Mouse (Mus musculus) limb, embryonic 11.5 days (tissue): ENCODE measurements around the gene Fam71e1. TPM values are rescaled to one million over a fixed set of nuclear protein-coding genes. Genes with fewer than 3 reads are reported as not detected.

Experiments used
- ATAC-seq: fragments of 200-750 bp; cut with Nextera tagmentation; 2 replicates; pipeline ENCODE4 v1.8.0; 2017; ENCODE audit warnings: low read depth; ENCODE audit not compliant: insufficient number of reproducible peaks, low FRiP score, low TSS enrichment
- DNase-seq: peaks from one replicate; pipeline ENCODE4 v3.0.0-alpha.2; 2015; ENCODE audit warnings: low spot score
- H3K27ac ChIP-seq: fragments of 300-500 bp; sonication (generic); replicated peaks from 2 replicates; pipeline ENCODE4 v1.5.1; 2014; ENCODE audit warnings: low read depth, mild to moderate bottlenecking, low read length
- H3K27me3 ChIP-seq: fragments of 300-500 bp; sonication (generic); 2 replicates; pipeline ENCODE4 v1.6.1; 2014; ENCODE audit warnings: mild to moderate bottlenecking, low read length, mixed read lengths; ENCODE audit not compliant: control insufficient read depth, insufficient read depth
- H3K36me3 ChIP-seq: fragments of 300-500 bp; sonication (generic); 2 replicates; pipeline ENCODE4 v1.6.1; 2014; ENCODE audit warnings: mild to moderate bottlenecking, low read length, moderate library complexity, mixed read lengths; ENCODE audit not compliant: control insufficient read depth, insufficient read depth
- H3K4me1 ChIP-seq: fragments of 300-500 bp; sonication (generic); 2 replicates; pipeline ENCODE4 v1.6.1; 2014; ENCODE audit warnings: low read length, mixed read lengths; ENCODE audit not compliant: control insufficient read depth, insufficient read depth
- H3K4me2 ChIP-seq: fragments of 300-500 bp; sonication (generic); 2 replicates; pipeline ENCODE4 v1.6.1; 2014; ENCODE audit warnings: low read depth, mild to moderate bottlenecking, moderate library complexity; ENCODE audit not compliant: severe bottlenecking
- H3K4me3 ChIP-seq: fragments of 300-500 bp; sonication (generic); 2 replicates; pipeline ENCODE4 v1.5.1; 2014; ENCODE audit warnings: low read depth, low read length
- H3K9ac ChIP-seq: fragments of 300-500 bp; sonication (generic); 2 replicates; pipeline ENCODE4 v1.6.1; 2014; ENCODE audit warnings: mild to moderate bottlenecking, low read length
- H3K9me3 ChIP-seq: fragments of 300-500 bp; sonication (generic); 2 replicates; pipeline ENCODE4 v1.6.1; 2016; ENCODE audit warnings: low read length; ENCODE audit not compliant: control insufficient read depth
- WGBS: fragments of 180-500 bp; shearing (Covaris S2); extraction: QIAGEN DNeasy Blood & Tissue Kit; methylation state at CpG from one replicate; pipeline ENCODE4 v1.1.7; 2014; 5-methylcytosine and 5-hydroxymethylcytosine counted together
- polyA plus RNA-seq: library from polyadenylated mRNA; unstranded; fragments of >200 nt; fragmentation: Nextera tagmentation; extraction: Ambion mirVana; gene quantifications from 2 replicates; pipeline ENCODE4 v1.2.1, GENCODE M21; 2014

Gene Fam71e1
- polyA plus RNA-seq, 1 experiment from 2014 or later: 13.2 TPM

DNA sequence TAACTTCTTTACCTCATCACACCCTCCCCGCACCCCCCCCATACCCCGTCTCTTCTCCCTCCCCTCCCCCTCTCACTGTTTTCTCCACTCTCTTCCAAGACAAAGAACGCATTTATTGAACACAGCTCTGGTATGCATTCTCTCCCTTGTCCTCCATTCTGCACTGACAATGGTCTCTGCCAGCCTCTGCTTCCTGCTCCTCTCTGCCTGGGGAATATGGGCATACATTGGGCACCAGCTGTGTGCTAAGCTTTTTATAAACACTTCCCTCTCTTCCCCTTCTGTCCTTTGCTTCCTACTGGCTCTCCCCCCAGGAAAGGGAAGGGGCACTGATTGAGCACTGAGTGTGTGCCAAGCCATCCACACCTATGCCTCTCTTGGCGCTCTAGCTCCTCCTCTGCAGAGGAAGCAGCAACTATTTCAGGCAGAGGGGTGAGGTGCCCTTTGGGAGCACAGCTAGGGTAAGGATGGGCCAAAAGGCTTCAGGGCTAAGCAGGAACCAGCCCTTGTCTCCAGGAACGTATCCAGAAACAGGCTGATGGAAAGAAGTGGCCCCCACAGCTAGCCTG is 21.3 kb upstream of the Fam71e1 start:
- H3K27me3 ChIP-seq: peaks cover 17% of the 10 kb centered on the region
- 44% methylated on average over 5 of the region's 5 CpGs for WGBS

DNA sequence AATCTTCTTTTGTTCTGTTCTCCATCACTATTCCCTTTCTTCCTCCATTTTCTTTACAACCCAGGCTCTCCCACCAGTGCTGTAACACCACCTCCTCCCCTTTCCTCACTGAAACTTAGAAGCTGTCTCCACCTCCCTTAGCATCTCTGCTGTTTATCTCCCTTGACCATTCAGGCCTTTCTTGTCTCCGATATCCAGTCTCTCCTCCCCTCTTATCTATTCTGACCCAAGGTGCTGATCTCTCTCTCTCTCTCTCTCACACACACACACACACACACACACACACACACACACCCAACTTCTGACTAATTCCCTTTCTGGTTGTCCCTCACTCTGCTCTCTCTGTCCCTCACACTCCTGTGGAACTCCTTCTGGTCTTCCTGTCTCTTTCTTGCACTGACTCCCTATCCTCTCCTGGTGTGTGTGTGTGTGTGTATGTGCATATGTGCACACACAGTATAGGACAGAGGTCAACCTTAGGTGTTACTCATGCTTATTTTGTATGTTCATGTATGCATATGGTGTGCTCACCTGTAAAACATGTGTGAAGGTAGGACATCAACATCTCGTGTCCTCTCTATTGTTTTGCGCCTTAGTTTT is 13.4 kb upstream of the Fam71e1 start:
- WGBS: 73% methylated on average over 3 of the region's 3 CpGs
- Histone ChIP-seq H3K27me3 (peaks cover 5% of the 10 kb centered on the region), H3K4me2 (no peak overlapping the region), H3K4me1 (no peaks in the 10 kb centered on the region), H3K9me3 (no peaks in the 10 kb centered on the region), H3K9ac (no peak overlapping the region), H3K4me3 (no peak overlapping the region), H3K36me3 (no peaks in the 10 kb centered on the region), H3K27ac (no peak overlapping the region)
- ATAC-seq (no peak), DNase-seq (no peak)

More for the DNA sequence above, 21.3 kb upstream of the Fam71e1 start:
- no peak overlapping the region for H3K27ac ChIP-seq
- no peak overlapping the region for H3K4me2 ChIP-seq
- H3K4me3 ChIP-seq: no peak overlapping the region
- no peaks in the 10 kb centered on the region for H3K9me3 ChIP-seq
- no peak for ATAC-seq
- no peak overlapping the region for H3K9ac ChIP-seq
- peaks cover 3% of the 10 kb centered on the region for H3K4me1 ChIP-seq
- no peaks in the 10 kb centered on the region for H3K36me3 ChIP-seq
- no peak for DNase-seq

DNA sequence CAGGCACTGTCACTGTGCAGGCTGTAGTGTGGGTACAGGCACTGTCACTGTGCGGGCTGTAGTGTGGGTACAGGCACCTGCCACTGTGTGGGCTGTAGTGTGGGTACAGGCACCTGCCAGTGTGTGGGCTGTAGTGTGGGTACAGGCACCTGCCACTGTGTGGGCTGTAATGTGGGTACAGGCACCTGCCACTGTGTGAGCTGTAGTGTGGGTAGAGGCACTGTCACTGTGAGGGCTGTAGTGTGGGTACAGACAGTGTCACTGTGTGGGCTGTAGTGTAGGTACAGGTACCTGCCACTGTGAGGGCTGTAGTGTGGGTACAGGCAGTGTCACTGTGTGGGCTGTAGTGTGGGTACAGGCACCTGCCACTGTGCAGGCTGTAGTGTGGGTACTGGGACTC is 12.3 kb upstream of the Fam71e1 start:
- no peak overlapping the region for H3K27ac ChIP-seq
- no peaks in the 10 kb centered on the region for H3K4me1 ChIP-seq
- whole genome bisulfite sequencing: 93% methylated on average over 1 of the region's 1 CpGs
- H3K27me3 ChIP-seq: peaks cover 5% of the 10 kb centered on the region
- no peak overlapping the region for H3K4me2 ChIP-seq
- no peaks in the 10 kb centered on the region for H3K9me3 ChIP-seq
- ATAC-seq (no peak), DNase-seq (no peak)
- no peaks in the 10 kb centered on the region for H3K36me3 ChIP-seq
- no peak overlapping the region for H3K4me3 ChIP-seq
- H3K9ac ChIP-seq: no peak overlapping the region

DNA sequence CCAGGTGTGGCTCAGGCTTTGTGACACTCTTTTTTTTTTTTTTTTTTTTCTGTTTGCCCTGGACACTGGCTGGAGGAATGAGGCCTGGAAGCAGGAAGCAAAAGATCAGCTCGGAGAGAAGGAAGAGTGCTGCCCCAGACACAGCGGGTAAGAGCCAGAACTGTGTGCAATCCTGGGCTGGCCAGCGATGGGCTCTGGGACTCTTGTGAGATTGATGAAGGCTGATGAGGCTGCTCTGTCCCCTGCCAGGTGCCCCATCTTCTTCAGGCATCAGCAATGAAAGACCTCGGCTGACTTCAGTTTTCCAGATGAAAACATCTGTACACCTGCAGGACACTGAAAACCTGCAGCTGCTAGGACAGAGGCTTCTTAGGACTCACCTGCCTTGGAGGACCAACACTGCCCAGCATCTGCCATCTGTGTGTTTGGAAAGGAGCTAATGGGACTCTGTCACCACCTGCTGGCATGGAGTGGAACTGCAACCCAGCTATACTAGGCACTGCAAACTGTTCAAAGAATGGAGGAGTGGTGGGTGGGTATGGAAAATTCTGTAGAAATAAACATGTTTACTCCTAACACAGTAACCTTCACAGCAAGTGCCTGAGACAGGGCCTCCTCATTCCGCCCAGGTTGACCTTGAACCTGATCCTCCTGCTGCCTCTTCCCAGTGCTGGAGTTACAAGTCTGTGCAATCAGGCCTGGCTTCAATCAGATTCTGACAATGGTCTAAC is 11.4 kb upstream of the Fam71e1 start:
- no peak overlapping the region for H3K9ac ChIP-seq
- no peaks in the 10 kb centered on the region for H3K9me3 ChIP-seq
- 41% methylated on average over 5 of the region's 5 CpGs for WGBS
- peaks cover 2% of the 10 kb centered on the region; the same call in 1 of the 2 replicates for H3K27me3 ChIP-seq
- DNase-seq (peak; percentile 92), ATAC-seq (no peak; the same call in 1 of the 2 replicates)
- H3K27ac ChIP-seq: no peak overlapping the region
- H3K4me3 ChIP-seq: no peak overlapping the region
- H3K4me2 ChIP-seq: no peak overlapping the region
- H3K36me3 ChIP-seq: no peaks in the 10 kb centered on the region
- no peaks in the 10 kb centered on the region for H3K4me1 ChIP-seq

DNA sequence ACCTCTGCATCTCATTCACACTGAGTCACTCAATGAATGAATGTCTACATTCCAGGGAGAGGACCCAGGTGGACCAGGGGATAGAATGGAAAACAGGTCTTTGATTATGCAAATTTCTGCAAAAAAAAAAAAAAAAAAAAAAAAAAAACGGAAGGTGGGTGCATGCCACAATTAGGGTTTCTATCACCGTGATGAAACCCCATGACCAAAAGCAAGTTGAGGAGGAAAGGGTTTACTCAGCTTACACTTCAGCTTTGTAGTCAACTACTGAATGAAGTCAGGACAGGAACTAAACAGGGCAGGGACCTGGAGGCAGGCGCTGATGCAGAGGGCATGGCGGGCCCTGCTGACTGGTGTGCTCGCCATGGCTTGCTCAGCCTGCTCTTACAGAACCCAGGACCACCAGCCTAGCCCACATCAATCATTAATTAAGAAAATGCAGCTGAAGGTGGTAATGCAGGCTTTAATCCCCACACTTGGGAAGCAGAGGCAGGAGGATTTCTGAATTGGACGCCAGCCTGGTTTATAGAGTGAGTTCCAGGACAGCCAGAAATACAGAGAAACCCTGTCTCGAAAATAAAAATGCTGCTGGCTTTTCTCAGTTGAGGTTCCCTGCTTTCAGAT is 10.7 kb upstream of the Fam71e1 start:
- H3K27ac ChIP-seq: no peak overlapping the region
- ATAC-seq (no peak), DNase-seq (no peak)
- H3K4me3 ChIP-seq: no peak overlapping the region
- no peak overlapping the region for H3K4me2 ChIP-seq
- no peaks in the 10 kb centered on the region for H3K9me3 ChIP-seq
- H3K4me1 ChIP-seq: no peaks in the 10 kb centered on the region
- peaks cover 2% of the 10 kb centered on the region; the same call in 1 of the 2 replicates for H3K27me3 ChIP-seq
- H3K9ac ChIP-seq: no peak overlapping the region
- 70% methylated on average over 7 of the region's 7 CpGs for WGBS
- peaks cover under 1% of the 10 kb centered on the region; the same call in 1 of the 2 replicates for H3K36me3 ChIP-seq

DNA sequence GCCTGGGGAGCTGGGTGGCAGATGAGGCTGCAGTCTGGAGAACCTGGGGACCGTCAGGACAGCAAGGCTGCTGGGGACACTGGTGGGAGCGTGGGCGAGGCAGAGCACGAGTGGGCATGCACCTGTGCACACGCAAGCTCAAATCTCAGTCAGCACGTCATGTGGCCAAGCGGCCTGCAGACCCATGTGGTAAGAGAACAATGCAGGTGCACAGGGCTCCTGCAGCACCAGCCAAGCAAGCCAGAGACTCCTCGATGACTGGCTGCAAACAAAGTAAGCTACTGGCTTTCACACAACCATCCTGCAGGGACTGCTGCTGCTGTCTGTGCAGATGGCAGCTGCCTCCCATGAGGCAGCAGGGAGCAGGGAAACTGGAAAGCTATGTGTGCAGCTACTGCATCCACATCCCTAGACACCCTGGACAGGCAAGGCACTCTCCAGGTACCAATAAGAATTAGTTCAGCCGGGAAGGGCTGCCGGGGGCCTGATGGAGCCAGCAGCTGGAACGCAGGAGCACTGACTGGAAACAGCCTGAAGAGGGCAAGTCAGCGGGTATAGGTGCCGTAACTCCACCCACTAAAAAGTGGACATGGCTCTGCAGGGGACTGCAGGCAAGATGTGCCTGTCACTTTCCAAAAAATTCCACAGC is 9.3 kb upstream of the Fam71e1 start:
- Histone ChIP-seq H3K9me3 (no peaks in the 10 kb centered on the region), H3K4me1 (no peaks in the 10 kb centered on the region), H3K9ac (no peak overlapping the region), H3K27ac (no peak overlapping the region), H3K4me3 (no peak overlapping the region), H3K4me2 (no peak overlapping the region), H3K36me3 (peaks cover 2% of the 10 kb centered on the region; the same call in 1 of the 2 replicates), H3K27me3 (peaks cover 2% of the 10 kb centered on the region; the same call in 1 of the 2 replicates)
- DNase-seq: no peak
- WGBS: 73% methylated on average over 13 of the region's 13 CpGs
- ATAC-seq: no peak

DNA sequence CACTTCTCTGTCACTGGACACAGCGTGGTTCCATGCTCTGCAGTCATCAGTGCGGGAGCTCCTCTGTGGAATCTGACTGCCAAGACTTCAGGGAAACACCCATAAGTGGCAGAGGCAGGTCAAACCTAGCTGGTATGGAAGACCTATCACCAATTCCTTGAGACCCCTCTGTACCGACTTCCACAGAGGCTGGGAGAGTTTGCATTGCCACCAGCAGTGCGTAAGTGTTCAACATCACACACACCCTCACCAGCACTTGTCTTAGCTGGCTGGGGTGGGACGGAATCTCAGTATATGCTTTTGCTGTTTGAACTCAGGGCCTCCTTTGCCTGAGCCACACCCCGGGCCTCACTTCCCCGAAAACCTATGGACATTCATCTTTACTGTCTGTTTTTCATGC is 8.4 kb upstream of the Fam71e1 start:
- 89% methylated on average over 7 of the region's 7 CpGs for WGBS
- Histone ChIP-seq H3K36me3 (peaks cover 4% of the 10 kb centered on the region; the same call in 1 of the 2 replicates), H3K27me3 (no peaks in the 10 kb centered on the region), H3K27ac (no peak overlapping the region), H3K4me3 (no peak overlapping the region), H3K9me3 (no peaks in the 10 kb centered on the region), H3K4me1 (no peaks in the 10 kb centered on the region), H3K4me2 (no peak overlapping the region), H3K9ac (no peak overlapping the region)
- ATAC-seq (no peak), DNase-seq (no peak)

DNA sequence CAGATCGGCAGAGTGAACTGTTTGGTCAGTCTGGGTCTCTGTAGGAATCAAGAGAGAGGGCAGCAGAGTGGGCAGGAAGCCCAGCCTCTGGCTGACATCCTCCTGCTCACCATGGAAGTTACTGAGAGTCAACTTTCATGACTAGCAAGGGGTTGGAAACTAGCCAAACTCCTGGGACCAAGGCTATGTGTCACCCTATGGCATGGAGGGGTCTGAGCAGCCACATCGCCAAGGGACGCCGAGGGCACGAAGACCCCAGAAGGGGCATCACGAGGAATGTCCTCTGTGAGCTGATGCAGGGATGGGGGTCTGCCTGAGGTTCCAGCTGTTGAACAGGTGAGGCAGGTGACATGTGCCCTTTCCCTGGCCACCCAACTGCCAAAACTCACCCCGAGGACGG is 7.8 kb upstream of the Fam71e1 start:
- 96% methylated on average over 8 of the region's 8 CpGs for WGBS
- peaks cover 4% of the 10 kb centered on the region; the same call in 1 of the 2 replicates for H3K36me3 ChIP-seq
- no peak overlapping the region for H3K4me3 ChIP-seq
- H3K9me3 ChIP-seq: no peaks in the 10 kb centered on the region
- no peak overlapping the region for H3K27ac ChIP-seq
- ATAC-seq (no peak), DNase-seq (no peak)
- no peak overlapping the region for H3K9ac ChIP-seq
- H3K4me1 ChIP-seq: no peaks in the 10 kb centered on the region
- no peak overlapping the region for H3K4me2 ChIP-seq
- no peaks in the 10 kb centered on the region for H3K27me3 ChIP-seq
